15 mouse cellular contexts compared by ENCODE assay signal in the genomic region with DNA sequence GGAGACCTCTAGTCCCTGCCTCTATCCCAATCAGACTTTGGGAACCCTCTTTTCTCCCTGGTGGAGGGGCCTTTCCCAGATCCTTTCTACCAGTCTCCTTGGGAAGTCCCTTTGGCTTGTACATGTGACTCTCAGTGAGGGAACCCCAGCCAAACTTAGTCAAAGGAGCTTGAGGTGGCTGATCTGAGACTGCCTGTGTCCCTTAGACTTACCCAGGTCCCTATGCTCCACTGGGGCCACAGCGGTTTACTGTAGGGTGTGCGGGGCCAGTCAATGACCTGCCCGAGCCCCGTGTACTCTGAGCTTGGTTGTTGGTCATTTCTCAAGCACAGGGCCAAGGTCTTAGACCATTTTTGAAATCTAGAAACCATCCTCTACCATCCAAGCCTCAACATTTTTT. TPM values are rescaled to one million over a fixed set of nuclear protein-coding genes. Genes with fewer than 3 reads are reported as not detected.
DNase-seq lines count a peak whose midpoint lies in the region; ATAC-seq and TF ChIP-seq lines count a peak whose summit lies in the region.
"Had no signal": no experiment of that assay in that cellular context is flagged by ENCODE, and none has a peak within 500 bp of the region (broad histone marks: within the 10 kb centered on the region; RNA-seq: fewer than 3 reads in every experiment).

No protein-coding gene starts in this region.

- TF ChIP-seq EP300 in heart, adult 2 months (IDR thresholded peaks at IDR 0.05; ENCODE audit: insufficient read depth, low read depth, low read length): no peak

- intact Hi-C loops in heart, adult 2 months (cut with DNase I): no loop called here
- intact Hi-C loops in heart, postnatal 25 days (cut with DNase I): no loop called here

- H3K9ac ChIP-seq in heart, adult 2 months (ENCODE audit: low read depth, low read length): peak overlapping the region; percentile 23
- H3K9ac ChIP-seq in lung, embryonic 14.5 days: no peak overlapping the region
- H3K9ac ChIP-seq: embryonic facial prominence, embryonic 15.5 days; forebrain, embryonic 15.5 days; hindbrain, embryonic 15.5 days had no signal

- DNase-seq in heart, adult 2 months: no peak
- DNase-seq in heart, postnatal 25 days (ENCODE audit: low spot score): no peak
- no peak for DNase-seq in lung, embryonic 14.5 days
- no peak for DNase-seq in lung, postnatal 10 days
- DNase-seq in liver: peak; percentile 48
- no peak for DNase-seq in Muller cell, postnatal 12 days (ENCODE audit: inconsistent ontology term)
- DNase-seq: cerebellum, postnatal 10 days; lung, adult 2 months had no signal

- H3K27ac ChIP-seq in heart, adult 2 months: peak overlapping the region; percentile 83
- 0 out of 2 replicates have a peak overlapping the region, but pooled peaks have one; percentile 13 for H3K27ac ChIP-seq in lung, embryonic 14.5 days (ENCODE audit: low read depth)
- H3K27ac ChIP-seq: embryonic facial prominence, embryonic 15.5 days; forebrain, embryonic 15.5 days; hindbrain, embryonic 15.5 days; kidney, postnatal 0 days; limb, embryonic 10.5 days had no signal

- H3K4me1 ChIP-seq in heart, adult 2 months (ENCODE audit: control insufficient read depth, insufficient read depth, low read length): peaks cover 22% of the 10 kb centered on the region
- peaks cover 15% of the 10 kb centered on the region for H3K4me1 ChIP-seq in lung, embryonic 14.5 days (ENCODE audit: insufficient read depth)
- H3K4me1 ChIP-seq: embryonic facial prominence, embryonic 15.5 days; forebrain, embryonic 15.5 days; hindbrain, embryonic 15.5 days had no signal

- H3K4me3 ChIP-seq in heart, adult 2 months: no peak overlapping the region
- no peak overlapping the region; the same call in 1 of the 2 replicates for H3K4me3 ChIP-seq in lung, embryonic 14.5 days (ENCODE audit: low read depth, low read length)
- H3K4me3 ChIP-seq: embryonic facial prominence, embryonic 15.5 days; forebrain, embryonic 15.5 days; hindbrain, embryonic 15.5 days; limb, embryonic 10.5 days had no signal

- TF ChIP-seq POLR2A in heart, adult 2 months (IDR thresholded peaks at IDR 0.05; ENCODE audit: insufficient read depth, low read depth, low read length): no peak

- no peak overlapping the region; the same call in 1 of the 2 replicates for H3K4me2 ChIP-seq in lung, embryonic 14.5 days
- H3K4me2 ChIP-seq: embryonic facial prominence, embryonic 15.5 days; forebrain, embryonic 15.5 days; hindbrain, embryonic 15.5 days had no signal

- no peak for TF ChIP-seq CTCF in heart, adult 2 months (IDR thresholded peaks at IDR 0.05)
- TF ChIP-seq CTCF in lung, embryonic 14.5 days (IDR thresholded peaks at IDR 0.05; ENCODE audit: low read depth): no peak

- no peaks in the 10 kb centered on the region for H3K9me3 ChIP-seq in lung, embryonic 14.5 days (ENCODE audit: low read depth, low read length)
- H3K9me3 ChIP-seq: embryonic facial prominence, embryonic 15.5 days; forebrain, embryonic 15.5 days; hindbrain, embryonic 15.5 days; limb, embryonic 10.5 days had no signal

- 92% methylated on average over 4 of the region's 4 CpGs for WGBS in heart, adult 2 months
- WGBS in lung, embryonic 14.5 days: 84% methylated on average over 4 of the region's 4 CpGs

- no peaks in the 10 kb centered on the region for H3K27me3 ChIP-seq in heart, adult 2 months (ENCODE audit: control insufficient read depth, insufficient read depth, low read length)
- no peaks in the 10 kb centered on the region for H3K27me3 ChIP-seq in lung, embryonic 14.5 days (ENCODE audit: insufficient read depth, low read length)
- H3K27me3 ChIP-seq: embryonic facial prominence, embryonic 15.5 days; forebrain, embryonic 15.5 days; hindbrain, embryonic 15.5 days had no signal

- no peak for ATAC-seq in lung, embryonic 14.5 days (ENCODE audit: insufficient read depth)
- ATAC-seq in frontal cortex, adult (ENCODE audit: low TSS enrichment): no peak
- ATAC-seq: forebrain, embryonic 15.5 days; midbrain, embryonic 16.5 days had no signal

- H3K79me2 ChIP-seq in heart, adult 2 months (replicated peaks; ENCODE audit: control insufficient read depth, insufficient read depth, low read length): no peaks in the 10 kb centered on the region

- H3K36me3 ChIP-seq in heart, adult 2 months (ENCODE audit: control insufficient read depth, insufficient read depth, low read length): 0 out of 2 replicates have a peak, but pooled peaks cover 2% of the 10 kb centered on the region
- no peaks in the 10 kb centered on the region for H3K36me3 ChIP-seq in lung, embryonic 14.5 days (ENCODE audit: insufficient read depth)
- H3K36me3 ChIP-seq: embryonic facial prominence, embryonic 15.5 days; forebrain, embryonic 15.5 days; hindbrain, embryonic 15.5 days; limb, embryonic 10.5 days had no signal

RNA-seq across cellular contexts. Expression of gene Podxl, which starts 50.8 kb away (rescaled TPM):
- total RNA-seq in heart, adult 2 months (2021): 10 to 100 TPM; 71.6 to 90.9 TPM
- 53.8 and 99.2 TPM in 2 replicates for polyA plus RNA-seq in heart, adult 2 months (2012; rRNA removed)
- total RNA-seq in heart, postnatal 25 days (2021): 10 to 100 TPM; 77.2 to 94.5 TPM
- 28.9 and 29.7 TPM in 2 replicates for polyA plus RNA-seq in lung, embryonic 14.5 days (2014; fragmentation: Nextera tagmentation; extraction: Ambion mirVana)
